Mouse (Mus musculus): Measurements from ENCODE around the gene Nme2. TPM values are rescaled to one million over a fixed set of nuclear protein-coding genes. Genes with fewer than 3 reads are reported as not detected.

Nme2 gene
- polyA plus RNA-seq (2011; ENCODE audit: insufficient read length, low read depth, missing spikeins): 571 and 736 TPM in 2 replicates

DNA sequence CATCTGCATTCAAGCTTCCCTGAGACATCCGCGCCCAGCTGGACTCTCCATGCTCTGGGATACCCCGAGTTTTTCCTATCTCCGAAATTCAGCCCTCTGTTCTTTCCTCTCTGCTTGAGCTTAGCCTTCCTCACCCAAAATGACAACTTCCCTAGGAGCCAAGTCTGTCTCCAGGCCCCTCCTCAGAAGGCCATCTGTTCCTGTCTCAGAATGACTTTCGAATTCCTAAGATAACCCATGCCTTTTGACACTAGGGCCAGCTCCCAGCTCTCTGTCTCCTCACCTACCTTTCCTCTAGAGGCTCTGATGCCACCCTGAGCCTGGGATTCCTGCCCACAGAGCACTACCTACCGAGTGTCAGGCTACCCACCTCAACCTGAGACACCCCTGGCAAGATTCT lies at the start of gene Nme2:
TSS of gene Nme2 (minus strand) at position 101 of the 400 bp plus-strand sequence.
- TF ChIP-seq POLR2A (IDR thresholded peaks at IDR 0.05; ENCODE audit: low read depth, low read length): no peak
- TF ChIP-seq CTCF (IDR thresholded peaks at IDR 0.05; ENCODE audit: borderline replicate concordance, insufficient read depth, low read length): no peak
- Histone ChIP-seq H3K4me3 (ENCODE audit: insufficient read depth, low read length) (peak within 1 kb of the TSS; percentile 90), H3K27ac (ENCODE audit: insufficient read depth, low read length) (peak within 1 kb of the TSS; percentile 96)

DNA sequence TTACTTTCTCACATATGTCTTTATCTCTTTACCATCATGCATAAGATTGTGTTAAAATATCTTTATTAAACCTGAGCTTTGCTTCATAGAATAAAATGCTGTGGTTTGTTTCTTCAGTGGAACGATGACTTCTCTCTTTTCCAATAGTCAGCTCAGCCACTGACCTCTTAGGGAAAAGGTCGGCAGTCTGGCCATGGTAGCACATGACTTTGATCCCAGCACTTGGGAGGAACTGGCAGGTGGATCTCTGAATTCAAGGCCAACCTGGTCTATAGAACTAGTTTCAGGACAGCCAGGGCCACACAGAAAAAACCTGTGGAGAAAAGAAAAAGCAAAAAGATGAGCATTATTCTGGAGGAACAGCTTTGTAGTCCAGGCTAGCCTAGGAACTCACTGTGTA lies 47.3 kb upstream of the Nme2 start:
- no peak overlapping the region for H3K27ac ChIP-seq (ENCODE audit: insufficient read depth, low read length)
- peaks cover 2% of the 10 kb centered on the region for H3K4me1 ChIP-seq (ENCODE audit: control insufficient read depth, insufficient read depth, low read length)
- no peak overlapping the region for H3K4me3 ChIP-seq (ENCODE audit: insufficient read depth, low read length)
- no peak for TF ChIP-seq CTCF (IDR thresholded peaks at IDR 0.05; ENCODE audit: borderline replicate concordance, insufficient read depth, low read length)
- no peak for TF ChIP-seq POLR2A (IDR thresholded peaks at IDR 0.05; ENCODE audit: low read depth, low read length)

More for the DNA sequence above, at the start of gene Nme2:
- H3K4me1 ChIP-seq (ENCODE audit: control insufficient read depth, insufficient read depth, low read length): peaks cover 12% of the 10 kb centered on the region; the same call in 1 of the 2 replicates

DNA sequence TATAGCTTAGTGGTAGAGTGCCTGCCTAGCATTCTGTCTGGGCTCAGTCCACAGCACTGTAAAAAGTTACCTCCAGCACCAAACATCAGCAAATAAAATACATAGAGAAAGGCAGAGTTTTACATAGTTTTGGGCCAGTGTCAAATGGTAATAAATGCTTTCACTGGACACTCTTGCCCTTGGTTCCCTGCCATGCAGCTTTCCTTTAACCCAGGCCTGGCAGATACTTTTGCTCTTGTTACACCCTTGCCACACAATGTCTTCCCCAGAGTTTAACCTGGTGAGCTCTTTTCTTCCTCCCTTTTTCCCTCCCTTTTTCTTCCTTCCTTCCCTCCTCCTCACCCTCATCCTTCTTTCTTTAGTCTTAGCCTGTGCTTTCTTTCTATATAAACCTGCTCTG lies 43.2 kb upstream of the Nme2 start:
- Histone ChIP-seq H3K4me3 (ENCODE audit: insufficient read depth, low read length) (no peak overlapping the region), H3K27ac (ENCODE audit: insufficient read depth, low read length) (no peak overlapping the region), H3K4me1 (ENCODE audit: control insufficient read depth, insufficient read depth, low read length) (peaks cover 9% of the 10 kb centered on the region)
- TF ChIP-seq CTCF (IDR thresholded peaks at IDR 0.05; ENCODE audit: borderline replicate concordance, insufficient read depth, low read length) (no peak), POLR2A (IDR thresholded peaks at IDR 0.05; ENCODE audit: low read depth, low read length) (no peak)

DNA sequence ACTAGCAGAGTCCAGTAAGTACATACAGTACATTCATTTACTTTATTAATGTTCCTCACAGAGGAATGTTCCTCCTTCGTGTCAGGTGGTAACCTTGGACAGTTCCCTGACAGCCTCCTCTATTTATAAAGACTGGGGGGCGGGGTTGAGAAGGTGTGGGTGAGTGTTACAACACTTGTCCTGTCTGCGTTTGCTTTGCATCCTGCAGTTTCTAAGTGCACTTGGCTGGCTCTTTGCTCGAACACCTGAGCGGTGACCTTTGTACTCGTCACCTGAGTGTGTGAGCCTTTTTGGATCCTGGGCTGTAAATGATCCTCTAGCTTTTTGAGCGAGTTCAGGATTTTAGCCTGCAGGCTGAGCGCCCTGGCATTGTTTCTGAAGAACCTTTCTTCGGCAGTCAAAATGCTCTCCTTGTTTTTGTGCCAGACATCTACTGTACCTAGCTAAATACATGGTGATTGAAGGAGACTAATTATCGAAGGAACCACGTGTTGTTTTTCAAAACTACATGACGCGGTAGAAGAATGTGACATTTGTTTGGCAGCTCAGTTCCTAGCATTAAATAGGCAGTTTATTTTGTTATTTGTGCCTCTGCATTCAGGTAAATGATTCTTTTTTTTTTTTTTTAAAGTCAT lies 41.2 kb upstream of the Nme2 start:
- TF ChIP-seq POLR2A (IDR thresholded peaks at IDR 0.05; ENCODE audit: low read depth, low read length) (no peak), CTCF (IDR thresholded peaks at IDR 0.05; ENCODE audit: borderline replicate concordance, insufficient read depth, low read length) (no peak)
- no peak overlapping the region for H3K27ac ChIP-seq (ENCODE audit: insufficient read depth, low read length)
- H3K4me3 ChIP-seq (ENCODE audit: insufficient read depth, low read length): peak overlapping the region; percentile 92
- H3K4me1 ChIP-seq (ENCODE audit: control insufficient read depth, insufficient read depth, low read length): peaks cover 9% of the 10 kb centered on the region

DNA sequence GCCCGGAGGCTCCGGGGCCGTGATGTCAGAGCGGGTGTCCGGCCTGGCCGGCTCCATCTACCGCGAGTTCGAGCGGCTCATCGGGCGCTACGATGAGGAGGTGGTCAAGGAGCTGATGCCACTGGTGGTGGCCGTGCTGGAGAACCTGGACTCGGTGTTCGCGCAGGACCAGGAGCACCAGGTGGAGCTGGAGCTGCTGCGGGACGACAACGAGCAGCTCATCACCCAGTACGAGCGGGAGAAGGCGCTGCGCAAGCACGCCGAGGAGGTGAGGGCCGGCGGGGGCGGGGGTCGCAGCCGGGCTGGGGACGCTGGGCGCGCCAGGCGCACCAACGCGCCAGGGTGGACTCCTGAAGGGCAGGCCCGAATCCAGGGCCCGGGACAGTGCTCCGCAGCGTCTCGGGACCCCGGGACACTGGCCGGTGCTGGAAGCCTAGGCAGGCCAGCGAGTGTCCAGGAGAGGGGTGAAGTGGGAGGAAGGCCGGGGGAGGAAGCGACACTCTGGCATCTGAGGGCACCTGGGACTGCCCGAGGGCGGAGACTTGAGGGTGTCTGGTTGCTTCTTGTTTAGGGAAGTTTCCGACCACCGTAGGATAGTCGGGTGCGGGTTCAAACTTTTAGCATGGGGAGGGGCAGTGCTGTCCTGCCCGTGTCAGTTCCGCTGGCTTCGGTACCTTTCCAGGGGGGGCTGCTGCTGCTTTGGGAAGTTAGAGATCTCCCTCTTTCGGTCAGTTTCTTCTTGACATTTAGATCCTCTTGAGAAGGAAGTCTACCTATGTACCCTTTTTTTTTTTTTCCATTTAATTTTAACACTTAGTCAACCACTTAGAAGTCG lies 40.5 kb upstream of the Nme2 start:
- no peak for TF ChIP-seq POLR2A (IDR thresholded peaks at IDR 0.05; ENCODE audit: low read depth, low read length)
- no peak for TF ChIP-seq CTCF (IDR thresholded peaks at IDR 0.05; ENCODE audit: borderline replicate concordance, insufficient read depth, low read length)
- H3K4me3 ChIP-seq (ENCODE audit: insufficient read depth, low read length): peak overlapping the region; percentile 92
- peaks cover 9% of the 10 kb centered on the region for H3K4me1 ChIP-seq (ENCODE audit: control insufficient read depth, insufficient read depth, low read length)
- peak overlapping the region; percentile 73 for H3K27ac ChIP-seq (ENCODE audit: insufficient read depth, low read length)

DNA sequence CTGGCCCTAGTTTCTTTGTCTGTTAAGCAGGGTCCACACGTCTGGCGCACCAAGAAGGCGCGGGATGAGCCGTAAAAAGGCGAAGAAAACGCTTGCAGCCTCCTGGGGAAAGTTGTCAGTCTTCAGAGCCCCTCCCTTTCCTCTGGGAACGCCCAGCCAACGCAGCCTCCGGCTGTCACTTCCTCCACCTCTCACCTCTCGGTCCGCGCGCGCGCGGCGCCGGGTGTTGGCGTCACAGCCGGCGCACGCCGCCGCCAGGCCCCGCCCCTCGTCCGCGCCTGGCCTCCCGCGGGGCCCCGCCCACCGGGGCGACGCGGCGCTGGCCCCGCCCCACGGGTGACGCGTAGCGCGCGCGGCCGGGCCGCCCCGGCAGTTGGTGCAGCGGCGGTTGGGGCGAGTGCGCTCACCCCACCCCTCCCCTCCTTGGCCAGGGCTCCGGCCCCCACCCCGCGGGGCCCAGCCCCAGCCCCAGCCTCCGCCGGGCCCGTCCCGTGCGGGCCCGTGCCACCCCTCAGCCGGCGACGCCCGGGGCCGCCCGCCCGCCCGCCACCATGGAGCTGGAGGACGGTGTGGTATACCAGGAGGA lies 39.8 kb upstream of the Nme2 start, which contains the start of gene Spag9:
TSS of gene Spag9 (plus strand) at position 372 of the 586 bp plus-strand sequence.
- Histone ChIP-seq H3K4me3 (ENCODE audit: insufficient read depth, low read length) (peak within 1 kb of the TSS; percentile 92), H3K27ac (ENCODE audit: insufficient read depth, low read length) (peak within 1 kb of the TSS; percentile 99), H3K4me1 (ENCODE audit: control insufficient read depth, insufficient read depth, low read length) (peaks cover 9% of the 10 kb centered on the region)
- no peak for TF ChIP-seq CTCF (IDR thresholded peaks at IDR 0.05; ENCODE audit: borderline replicate concordance, insufficient read depth, low read length)
- TF ChIP-seq POLR2A (IDR thresholded peaks at IDR 0.05; ENCODE audit: low read depth, low read length): peak; percentile 89

DNA sequence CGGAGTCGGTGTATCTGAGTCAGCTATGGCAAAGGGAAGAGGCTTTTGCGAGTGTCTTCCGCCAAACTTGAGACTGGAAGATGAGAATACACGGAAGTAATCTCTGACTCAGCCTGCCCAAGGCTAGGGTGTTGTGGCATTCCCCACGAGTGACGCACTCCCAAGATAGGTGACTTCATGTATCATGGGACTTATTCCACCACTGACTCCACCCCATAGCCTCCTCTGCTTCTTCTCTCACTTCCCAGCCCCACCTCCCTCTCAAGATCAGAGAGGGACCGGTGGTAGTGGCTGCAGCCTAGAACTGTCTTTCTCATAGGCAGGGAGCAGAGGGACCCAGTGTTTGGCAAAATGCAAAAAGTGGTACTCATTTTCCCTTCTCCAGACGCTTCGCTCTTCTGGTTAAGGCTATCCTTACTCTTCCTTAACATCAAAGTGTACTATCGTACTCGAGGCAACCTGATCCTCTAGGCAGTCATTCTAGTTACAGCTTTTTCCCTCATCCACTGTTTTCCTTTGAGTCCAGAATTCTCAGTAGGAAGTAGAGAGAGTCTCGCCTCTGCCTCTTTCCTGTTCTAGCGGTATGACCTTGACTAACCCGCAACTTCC lies 39.2 kb upstream of the Nme2 start:
- H3K4me1 ChIP-seq (ENCODE audit: control insufficient read depth, insufficient read depth, low read length): peaks cover 9% of the 10 kb centered on the region
- peak overlapping the region; percentile 99 for H3K27ac ChIP-seq (ENCODE audit: insufficient read depth, low read length)
- TF ChIP-seq POLR2A (IDR thresholded peaks at IDR 0.05; ENCODE audit: low read depth, low read length) (peak; percentile 84), CTCF (IDR thresholded peaks at IDR 0.05; ENCODE audit: borderline replicate concordance, insufficient read depth, low read length) (no peak)
- H3K4me3 ChIP-seq (ENCODE audit: insufficient read depth, low read length): peak overlapping the region; percentile 70

DNA sequence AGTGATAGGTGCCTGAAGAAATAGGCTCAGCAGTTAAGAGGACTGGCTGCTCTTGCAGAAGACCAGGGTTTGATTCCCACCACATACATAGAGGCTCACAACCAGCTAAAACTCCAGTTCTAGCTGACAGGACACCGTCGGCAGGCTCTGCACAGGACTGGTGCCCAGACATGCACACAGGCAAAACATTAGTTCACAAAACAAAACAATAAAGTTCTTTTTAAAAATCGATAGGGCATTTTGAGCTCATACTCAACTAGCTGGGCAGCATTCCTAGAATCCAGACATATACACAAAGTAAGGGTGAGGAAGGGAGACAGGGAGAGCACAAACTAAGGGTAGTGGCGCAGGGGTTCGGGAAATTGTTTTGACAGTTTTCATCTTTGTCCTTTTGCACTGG lies 38.5 kb upstream of the Nme2 start:
- Histone ChIP-seq H3K4me1 (ENCODE audit: control insufficient read depth, insufficient read depth, low read length) (peaks cover 9% of the 10 kb centered on the region), H3K4me3 (ENCODE audit: insufficient read depth, low read length) (0 out of 2 replicates have a peak overlapping the region, but pooled peaks have one; percentile 1), H3K27ac (ENCODE audit: insufficient read depth, low read length) (peak overlapping the region; percentile 92)
- no peak for TF ChIP-seq POLR2A (IDR thresholded peaks at IDR 0.05; ENCODE audit: low read depth, low read length)
- TF ChIP-seq CTCF (IDR thresholded peaks at IDR 0.05; ENCODE audit: borderline replicate concordance, insufficient read depth, low read length): no peak

DNA sequence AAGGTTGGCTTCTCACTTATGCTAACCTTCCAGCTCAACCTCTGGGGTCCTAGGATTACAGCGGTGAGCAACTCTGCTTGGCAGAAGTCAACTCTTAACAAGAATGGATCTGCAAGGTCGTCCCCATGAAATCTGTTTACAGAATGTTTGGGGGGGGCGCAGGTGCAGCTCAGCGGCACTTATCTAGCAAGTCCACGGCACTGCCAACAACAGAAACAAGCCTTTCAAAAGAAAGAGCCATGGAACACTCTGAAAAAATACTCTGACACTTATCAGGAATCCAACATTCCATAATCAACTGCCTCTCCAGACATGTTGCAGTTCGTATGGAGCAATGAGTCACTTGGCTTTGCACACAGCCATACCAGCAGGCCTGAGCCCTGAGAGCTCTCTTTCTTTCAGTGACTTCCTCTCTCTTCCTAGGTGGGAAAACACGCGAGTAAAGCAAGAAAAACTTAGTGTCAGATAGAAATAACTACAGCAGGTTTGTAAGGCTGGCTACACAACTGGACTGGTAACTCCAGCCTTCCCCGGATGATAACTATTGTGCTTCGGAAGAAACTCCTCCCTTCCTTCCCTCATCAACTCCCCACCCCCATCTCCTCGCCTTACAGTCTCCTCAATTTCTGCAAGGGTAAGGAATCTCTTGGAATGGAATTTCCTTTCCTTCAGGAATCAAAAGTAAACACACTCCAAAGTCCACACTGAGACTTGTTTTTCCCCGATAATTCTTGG lies 32.4 kb upstream of the Nme2 start:
- TF ChIP-seq CTCF (IDR thresholded peaks at IDR 0.05; ENCODE audit: borderline replicate concordance, insufficient read depth, low read length) (no peak), POLR2A (IDR thresholded peaks at IDR 0.05; ENCODE audit: low read depth, low read length) (0 out of 2 replicates have a peak, but pooled peaks have one; percentile 34)
- H3K27ac ChIP-seq (ENCODE audit: insufficient read depth, low read length): peak overlapping the region; percentile 90

More for the DNA sequence above, 32.4 kb upstream of the Nme2 start:
- Histone ChIP-seq H3K4me1 (ENCODE audit: control insufficient read depth, insufficient read depth, low read length) (peaks cover 9% of the 10 kb centered on the region), H3K4me3 (ENCODE audit: insufficient read depth, low read length) (no peak overlapping the region)

Measured in embryonic fibroblast, embryonic 13.5 days (primary cell).